Mouse (Mus musculus): Measurements from ENCODE around the gene Olfr32. TPM values are rescaled to one million over a fixed set of nuclear protein-coding genes. Genes with fewer than 3 reads are reported as not detected.
"Not testable (repeated sequence)": the region's sequence is repeated elsewhere in the genome, so short reads cannot be mapped to it uniquely, and the experiment has no call there.

Olfr32 gene
- not detected in 2 replicates for polyA plus RNA-seq (2012; rRNA removed)
- polyA plus RNA-seq (2014; fragmentation: Nextera tagmentation; extraction: Ambion mirVana), result not detected in 2 replicates

GRCm38 (mm10) chr2:90142196-90142595 lies at the start of gene Olfr32:
Olfr32 (minus strand) TSS chr2:90142296.
- Histone ChIP-seq H3K27ac (replicated peaks; ENCODE audit: low read depth, low read length) (no peak within 1 kb of the TSS), H3K9ac (ENCODE audit: low read depth, low read length, severe bottlenecking) (no peak within 1 kb of the TSS), H3K27me3 (ENCODE audit: control insufficient read depth, insufficient read depth, low read length) (no peaks in the 10 kb centered on the region), H3K9me3 (ENCODE audit: control insufficient read depth, low read length) (no peaks in the 10 kb centered on the region), H3K4me1 (ENCODE audit: control insufficient read depth, insufficient read depth, low read length) (no peaks in the 10 kb centered on the region), H3K36me3 (ENCODE audit: control insufficient read depth, insufficient read depth, low read length) (no peaks in the 10 kb centered on the region), H3K4me3 (replicated peaks; ENCODE audit: low read length) (no peak within 1 kb of the TSS), H3K4me2 (replicated peaks; ENCODE audit: low read depth, low read length, severe bottlenecking) (no peak within 1 kb of the TSS)
- ATAC-seq (ENCODE audit: low FRiP score, low read depth), result no peak
- DNase-seq (ENCODE audit: low spot score), result no peak
- TF ChIP-seq POLR2A (IDR thresholded peaks at IDR 0.05; ENCODE audit: borderline replicate concordance, extremely low read depth, insufficient read depth, insufficient read length), result no peak

GRCm38 (mm10) chr2:90187082-90187481 lies 45.0 kb upstream of the Olfr32 start:
- not testable (repeated sequence) for H3K4me2 ChIP-seq (replicated peaks; ENCODE audit: low read depth, low read length, severe bottlenecking); H3K9ac ChIP-seq (ENCODE audit: low read depth, low read length, severe bottlenecking); H3K9me3 ChIP-seq (ENCODE audit: control insufficient read depth, low read length); H3K4me3 ChIP-seq (replicated peaks; ENCODE audit: low read length); ATAC-seq (ENCODE audit: low FRiP score, low read depth); H3K36me3 ChIP-seq (ENCODE audit: control insufficient read depth, insufficient read depth, low read length); DNase-seq (ENCODE audit: low spot score); H3K4me1 ChIP-seq (ENCODE audit: control insufficient read depth, insufficient read depth, low read length); H3K27me3 ChIP-seq (ENCODE audit: control insufficient read depth, insufficient read depth, low read length); H3K27ac ChIP-seq (replicated peaks; ENCODE audit: low read depth, low read length)
- WGBS, result no CpG with 5 or more reads among the region's 5 CpGs

- WGBS, result no CpG with 5 or more reads among the region's 4 CpGs
- not testable (repeated sequence) for H3K27ac ChIP-seq (replicated peaks; ENCODE audit: low read depth, low read length); ATAC-seq (ENCODE audit: low FRiP score, low read depth); H3K4me1 ChIP-seq (ENCODE audit: control insufficient read depth, insufficient read depth, low read length); DNase-seq (ENCODE audit: low spot score); H3K9me3 ChIP-seq (ENCODE audit: control insufficient read depth, low read length); H3K4me2 ChIP-seq (replicated peaks; ENCODE audit: low read depth, low read length, severe bottlenecking); H3K27me3 ChIP-seq (ENCODE audit: control insufficient read depth, insufficient read depth, low read length); H3K4me3 ChIP-seq (replicated peaks; ENCODE audit: low read length); H3K36me3 ChIP-seq (ENCODE audit: control insufficient read depth, insufficient read depth, low read length); H3K9ac ChIP-seq (ENCODE audit: low read depth, low read length, severe bottlenecking)
Measured at GRCm38 (mm10) chr2:90186082-90186481, 44.0 kb upstream of the Olfr32 start.

DNA sequence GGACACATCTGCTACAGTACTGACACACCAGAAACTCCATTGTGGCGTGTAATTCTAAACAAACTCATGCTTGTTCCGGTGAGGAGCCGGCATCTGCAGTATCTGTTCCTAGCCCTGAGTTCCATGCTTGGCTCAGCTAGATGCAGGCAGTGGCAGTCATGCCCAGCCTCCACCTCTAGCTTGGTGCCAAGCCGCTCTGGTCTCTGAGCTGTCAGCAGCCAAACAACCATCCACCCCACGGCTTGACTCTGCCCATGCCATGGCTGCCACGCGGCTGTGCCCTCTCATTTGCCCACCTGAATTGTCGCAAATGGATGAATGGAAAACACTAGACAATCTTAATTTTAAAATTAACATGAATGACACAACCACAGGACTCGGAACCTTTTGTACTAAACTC lies 11.8 kb upstream of the Olfr32 start:
- no peak for TF ChIP-seq POLR2A (IDR thresholded peaks at IDR 0.05; ENCODE audit: borderline replicate concordance, extremely low read depth, insufficient read depth, insufficient read length)
- no peak overlapping the region for H3K9ac ChIP-seq (ENCODE audit: low read depth, low read length, severe bottlenecking)
- H3K9me3 ChIP-seq (ENCODE audit: control insufficient read depth, low read length), result no peaks in the 10 kb centered on the region
- H3K4me3 ChIP-seq (replicated peaks; ENCODE audit: low read length), result no peak overlapping the region
- no peaks in the 10 kb centered on the region for H3K36me3 ChIP-seq (ENCODE audit: control insufficient read depth, insufficient read depth, low read length)
- H3K27ac ChIP-seq (replicated peaks; ENCODE audit: low read depth, low read length), result no peak overlapping the region
- 91% methylated on average over 9 of the region's 9 CpGs for WGBS
- no peaks in the 10 kb centered on the region for H3K27me3 ChIP-seq (ENCODE audit: control insufficient read depth, insufficient read depth, low read length)
- H3K4me2 ChIP-seq (replicated peaks; ENCODE audit: low read depth, low read length, severe bottlenecking), result no peak overlapping the region
- ATAC-seq (ENCODE audit: low FRiP score, low read depth) (no peak), DNase-seq (ENCODE audit: low spot score) (no peak)
- H3K4me1 ChIP-seq (ENCODE audit: control insufficient read depth, insufficient read depth, low read length), result no peaks in the 10 kb centered on the region

GRCm38 (mm10) chr2:90152991-90153390 lies 10.9 kb upstream of the Olfr32 start, which contains the start of gene Olfr1270:
Olfr1270 (minus strand) TSS chr2:90153091.
- no peak within 1 kb of the TSS for H3K9ac ChIP-seq (ENCODE audit: low read depth, low read length, severe bottlenecking)
- H3K4me3 ChIP-seq (replicated peaks; ENCODE audit: low read length), result no peak within 1 kb of the TSS
- no peaks in the 10 kb centered on the region for H3K4me1 ChIP-seq (ENCODE audit: control insufficient read depth, insufficient read depth, low read length)
- no peak for TF ChIP-seq POLR2A (IDR thresholded peaks at IDR 0.05; ENCODE audit: borderline replicate concordance, extremely low read depth, insufficient read depth, insufficient read length)
- no peak within 1 kb of the TSS for H3K27ac ChIP-seq (replicated peaks; ENCODE audit: low read depth, low read length)
- DNase-seq (ENCODE audit: low spot score), result no peak
- H3K27me3 ChIP-seq (ENCODE audit: control insufficient read depth, insufficient read depth, low read length), result no peaks in the 10 kb centered on the region
- H3K9me3 ChIP-seq (ENCODE audit: control insufficient read depth, low read length), result no peaks in the 10 kb centered on the region
- no peak within 1 kb of the TSS for H3K4me2 ChIP-seq (replicated peaks; ENCODE audit: low read depth, low read length, severe bottlenecking)
- 82% methylated on average over 3 of the region's 3 CpGs for WGBS
- no peak for ATAC-seq (ENCODE audit: low FRiP score, low read depth)
- H3K36me3 ChIP-seq (ENCODE audit: control insufficient read depth, insufficient read depth, low read length), result no peaks in the 10 kb centered on the region

GRCm38 (mm10) chr2:90121312-90121711 lies 20.8 kb downstream of the Olfr32 start, which contains the start of gene Olfr1269:
Olfr1269 (minus strand) TSS chr2:90121412.
- no peak for TF ChIP-seq POLR2A (IDR thresholded peaks at IDR 0.05; ENCODE audit: borderline replicate concordance, extremely low read depth, insufficient read depth, insufficient read length)
- no peak within 1 kb of the TSS for H3K9ac ChIP-seq (ENCODE audit: low read depth, low read length, severe bottlenecking)
- ATAC-seq (ENCODE audit: low FRiP score, low read depth) (no peak), DNase-seq (ENCODE audit: low spot score) (no peak)
- H3K9me3 ChIP-seq (ENCODE audit: control insufficient read depth, low read length), result no peaks in the 10 kb centered on the region
- H3K4me1 ChIP-seq (ENCODE audit: control insufficient read depth, insufficient read depth, low read length), result no peaks in the 10 kb centered on the region
- WGBS, result 93% methylated on average over 1 of the region's 1 CpGs
- H3K27me3 ChIP-seq (ENCODE audit: control insufficient read depth, insufficient read depth, low read length), result no peaks in the 10 kb centered on the region
- H3K27ac ChIP-seq (replicated peaks; ENCODE audit: low read depth, low read length), result no peak within 1 kb of the TSS
- no peak within 1 kb of the TSS for H3K4me3 ChIP-seq (replicated peaks; ENCODE audit: low read length)
- no peaks in the 10 kb centered on the region for H3K36me3 ChIP-seq (ENCODE audit: control insufficient read depth, insufficient read depth, low read length)
- no peak within 1 kb of the TSS for H3K4me2 ChIP-seq (replicated peaks; ENCODE audit: low read depth, low read length, severe bottlenecking)

Other genes starting within 250 kb of the Olfr32 start
- not detected in 2 replicates for gene Olfr1258, start 215.0 kb downstream of the Olfr32 start, polyA plus RNA-seq (2012; rRNA removed)
- not detected in 2 replicates for gene Olfr1258, start 215.0 kb downstream of the Olfr32 start, polyA plus RNA-seq (2014; fragmentation: Nextera tagmentation; extraction: Ambion mirVana)
- gene Olfr1259, start 193.6 kb downstream of the Olfr32 start, polyA plus RNA-seq (2012; rRNA removed), result not detected in 2 replicates
- not detected in 2 replicates for gene Olfr1259, start 193.6 kb downstream of the Olfr32 start, polyA plus RNA-seq (2014; fragmentation: Nextera tagmentation; extraction: Ambion mirVana)
- not detected in 2 replicates for gene Olfr1260, start 168.0 kb downstream of the Olfr32 start, polyA plus RNA-seq (2012; rRNA removed)
- gene Olfr1260, start 168.0 kb downstream of the Olfr32 start, polyA plus RNA-seq (2014; fragmentation: Nextera tagmentation; extraction: Ambion mirVana), result not detected in 2 replicates
- gene Olfr1261, start 151.1 kb downstream of the Olfr32 start, polyA plus RNA-seq (2012; rRNA removed), result not detected in 2 replicates
- gene Olfr1261, start 151.1 kb downstream of the Olfr32 start, polyA plus RNA-seq (2014; fragmentation: Nextera tagmentation; extraction: Ambion mirVana), result not detected in 2 replicates
- not detected in 2 replicates for gene Olfr1262, start 142.2 kb downstream of the Olfr32 start, polyA plus RNA-seq (2012; rRNA removed)
- gene Olfr1262, start 142.2 kb downstream of the Olfr32 start, polyA plus RNA-seq (2014; fragmentation: Nextera tagmentation; extraction: Ambion mirVana), result not detected in 2 replicates
- not detected in 2 replicates for gene Olfr1263, start 130.2 kb downstream of the Olfr32 start, polyA plus RNA-seq (2012; rRNA removed)
- not detected in 2 replicates for gene Olfr1263, start 130.2 kb downstream of the Olfr32 start, polyA plus RNA-seq (2014; fragmentation: Nextera tagmentation; extraction: Ambion mirVana)
- not detected in 2 replicates for gene Olfr1264, start 116.7 kb downstream of the Olfr32 start, polyA plus RNA-seq (2012; rRNA removed)
- gene Olfr1264, start 116.7 kb downstream of the Olfr32 start, polyA plus RNA-seq (2014; fragmentation: Nextera tagmentation; extraction: Ambion mirVana), result not detected in 2 replicates
- gene Olfr1265, start 107.0 kb downstream of the Olfr32 start, polyA plus RNA-seq (2012; rRNA removed), result not detected in 2 replicates
- gene Olfr1265, start 107.0 kb downstream of the Olfr32 start, polyA plus RNA-seq (2014; fragmentation: Nextera tagmentation; extraction: Ambion mirVana), result not detected in 2 replicates
- gene Olfr140, start 78.7 kb downstream of the Olfr32 start, polyA plus RNA-seq (2012; rRNA removed), result not detected in 2 replicates
- not detected in 2 replicates for gene Olfr140, start 78.7 kb downstream of the Olfr32 start, polyA plus RNA-seq (2014; fragmentation: Nextera tagmentation; extraction: Ambion mirVana)
- not detected in 2 replicates for gene Olfr1269, start 20.9 kb downstream of the Olfr32 start, polyA plus RNA-seq (2012; rRNA removed)
- not detected in 2 replicates for gene Olfr1269, start 20.9 kb downstream of the Olfr32 start, polyA plus RNA-seq (2014; fragmentation: Nextera tagmentation; extraction: Ambion mirVana)
- not detected in 2 replicates for gene Olfr1270, start 10.8 kb upstream of the Olfr32 start, polyA plus RNA-seq (2012; rRNA removed)
- not detected in 2 replicates for gene Olfr1270, start 10.8 kb upstream of the Olfr32 start, polyA plus RNA-seq (2014; fragmentation: Nextera tagmentation; extraction: Ambion mirVana)
- not detected in 2 replicates for gene Olfr1506, start 82.2 kb upstream of the Olfr32 start, polyA plus RNA-seq (2012; rRNA removed)
- not detected in 2 replicates for gene Olfr1506, start 82.2 kb upstream of the Olfr32 start, polyA plus RNA-seq (2014; fragmentation: Nextera tagmentation; extraction: Ambion mirVana)
- gene Olfr142, start 115.3 kb upstream of the Olfr32 start, polyA plus RNA-seq (2012; rRNA removed), result not detected in 2 replicates
- not detected in 2 replicates for gene Olfr142, start 115.3 kb upstream of the Olfr32 start, polyA plus RNA-seq (2014; fragmentation: Nextera tagmentation; extraction: Ambion mirVana)
- not detected in 2 replicates for gene Olfr1271, start 128.7 kb upstream of the Olfr32 start, polyA plus RNA-seq (2012; rRNA removed)
- gene Olfr1271, start 128.7 kb upstream of the Olfr32 start, polyA plus RNA-seq (2014; fragmentation: Nextera tagmentation; extraction: Ambion mirVana), result not detected in 2 replicates
- gene Olfr1272, start 150.5 kb upstream of the Olfr32 start, polyA plus RNA-seq (2012; rRNA removed), result not detected in 2 replicates
- gene Olfr1272, start 150.5 kb upstream of the Olfr32 start, polyA plus RNA-seq (2014; fragmentation: Nextera tagmentation; extraction: Ambion mirVana), result not detected in 2 replicates
- gene Gm13769, start 179.9 kb upstream of the Olfr32 start, polyA plus RNA-seq (2012; rRNA removed), result not detected in 2 replicates
- gene Gm13769, start 179.9 kb upstream of the Olfr32 start, polyA plus RNA-seq (2014; fragmentation: Nextera tagmentation; extraction: Ambion mirVana), result not detected in 2 replicates